Mouse (Mus musculus) layer of hippocampus, adult 11-12 months (tissue): ENCODE results near the gene Cdca5.

ENCODE experiments used
- DNase-seq: peaks from one replicate; pipeline ENCODE4 v3.0.0; 2022; ENCODE audit warnings: low spot score

Cdca5 gene

DNA sequence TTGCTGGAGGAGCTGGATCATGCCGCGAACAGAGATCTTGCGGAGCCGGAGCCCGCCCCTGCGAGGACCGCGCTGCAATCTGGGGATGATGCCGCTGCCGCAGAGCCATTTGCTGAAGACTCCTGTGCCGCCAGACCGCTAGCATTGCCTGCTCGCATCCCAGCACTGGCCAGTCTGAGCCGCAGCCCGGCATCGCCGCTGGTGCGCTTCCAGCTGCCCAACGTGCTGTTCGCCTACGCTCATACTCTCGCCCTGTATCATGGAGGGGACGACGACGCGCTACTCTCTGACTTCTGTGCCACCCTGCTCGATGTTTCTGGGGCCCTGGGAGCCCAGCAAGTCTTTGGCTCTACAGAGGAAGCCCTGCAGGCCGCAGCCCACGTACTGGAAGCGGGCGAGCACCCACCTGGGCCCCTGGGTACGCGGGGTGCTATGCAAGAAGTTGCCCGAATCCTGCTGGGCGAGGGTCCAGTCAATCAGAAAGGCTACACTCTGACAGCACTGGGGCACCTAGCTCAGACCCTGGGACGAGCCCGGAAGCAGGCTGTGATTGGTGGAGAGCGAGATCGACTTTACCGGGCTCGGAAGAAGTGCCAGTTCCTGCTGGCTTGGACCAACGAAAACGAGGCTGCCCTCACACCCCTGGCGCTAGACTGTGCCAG lies 23.0 kb upstream of the Cdca5 start:
- no peak for DNase-seq

DNA sequence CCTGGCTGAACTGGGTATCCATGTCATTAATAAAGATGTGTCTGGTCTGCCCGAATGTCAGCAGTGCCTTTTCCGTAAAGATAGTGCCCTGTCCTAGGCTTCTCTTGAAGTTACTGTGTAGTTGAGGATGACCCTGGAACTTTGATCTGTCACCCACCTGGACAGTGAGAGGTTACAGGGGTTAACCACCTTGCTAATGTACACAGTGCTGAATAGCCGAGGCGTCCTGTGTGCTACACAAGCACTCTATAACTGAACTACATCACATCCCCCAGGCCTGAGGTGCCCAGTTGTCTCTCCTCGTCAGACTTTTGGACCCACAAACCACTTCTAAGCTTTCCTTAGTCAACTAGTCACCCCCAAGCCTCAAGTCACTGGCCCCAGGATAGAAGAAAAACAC lies 22.4 kb upstream of the Cdca5 start:
- no peak for DNase-seq

DNA sequence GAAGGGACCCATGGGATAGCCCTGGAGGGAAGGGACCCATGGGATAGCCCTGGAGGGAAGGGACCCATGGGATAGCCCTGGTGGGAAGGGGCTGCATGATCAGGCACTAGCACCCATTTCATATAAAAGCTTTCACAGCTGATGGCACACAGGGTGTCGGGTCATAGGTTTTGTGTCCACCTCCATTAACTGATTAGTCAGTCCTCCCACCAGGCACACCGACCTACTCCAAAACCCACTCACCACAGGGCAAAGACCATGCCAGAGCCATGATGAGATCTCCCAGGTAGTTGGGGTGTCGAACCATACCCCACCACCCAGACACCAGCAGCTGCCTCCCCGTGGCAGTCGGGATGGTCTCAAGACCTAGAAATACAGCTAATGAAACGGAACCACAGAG lies 21.7 kb upstream of the Cdca5 start:
- DNase-seq, result no peak

DNA sequence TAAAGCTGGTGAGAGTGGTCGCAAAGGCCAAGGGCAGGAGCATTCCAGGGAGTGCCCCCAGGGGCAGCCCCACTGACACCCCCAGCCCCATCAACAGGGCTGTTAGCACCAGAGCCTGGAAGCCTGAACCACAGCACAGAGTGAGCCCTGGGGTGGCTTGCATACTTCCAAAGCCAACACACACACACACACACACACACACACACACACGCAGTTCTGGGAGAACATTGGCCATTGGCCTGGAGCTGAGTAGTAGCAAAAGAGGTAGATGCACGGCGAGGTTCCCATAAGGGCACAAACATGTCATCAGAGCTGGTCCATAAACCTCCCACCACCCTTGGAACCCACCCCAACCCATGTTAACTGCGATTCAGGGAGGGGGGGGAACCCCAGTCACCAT lies 18.2 kb upstream of the Cdca5 start:
- DNase-seq, result no peak

DNA sequence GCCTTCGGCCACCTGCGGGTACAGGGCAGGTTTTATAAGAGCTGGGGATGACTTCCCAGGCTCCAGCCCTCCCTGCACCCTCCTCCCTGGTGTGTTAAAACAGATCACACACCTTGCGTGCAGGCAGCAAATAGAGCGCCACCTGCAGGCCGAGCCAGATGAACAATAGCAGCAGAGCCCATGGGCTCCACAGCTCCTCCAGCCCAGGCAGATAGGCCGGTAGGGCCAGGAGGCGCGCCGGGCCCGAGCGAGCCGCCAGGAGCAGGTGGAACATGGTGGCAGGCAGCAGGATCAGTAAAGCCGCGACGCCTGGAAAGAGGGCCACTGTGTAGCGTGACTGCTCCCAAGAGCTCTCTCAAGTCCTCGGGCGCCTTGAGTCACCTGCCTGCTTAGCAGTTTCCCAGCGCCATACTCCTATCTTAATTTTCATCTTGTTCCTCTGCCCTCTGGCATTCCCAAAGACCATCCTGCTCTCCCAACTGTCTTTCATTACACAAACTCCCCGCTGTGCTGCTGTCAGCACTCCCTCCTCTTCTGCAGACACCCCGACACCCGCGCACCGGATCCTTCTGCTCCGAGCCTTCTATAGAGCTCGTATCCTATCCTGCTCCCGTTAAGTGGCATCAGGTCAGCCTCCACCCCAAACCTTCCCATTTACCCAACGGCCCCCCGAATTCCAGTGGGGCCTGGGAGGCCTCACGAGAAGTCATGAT lies 17.6 kb upstream of the Cdca5 start:
- DNase-seq, result peak; percentile 83

DNA sequence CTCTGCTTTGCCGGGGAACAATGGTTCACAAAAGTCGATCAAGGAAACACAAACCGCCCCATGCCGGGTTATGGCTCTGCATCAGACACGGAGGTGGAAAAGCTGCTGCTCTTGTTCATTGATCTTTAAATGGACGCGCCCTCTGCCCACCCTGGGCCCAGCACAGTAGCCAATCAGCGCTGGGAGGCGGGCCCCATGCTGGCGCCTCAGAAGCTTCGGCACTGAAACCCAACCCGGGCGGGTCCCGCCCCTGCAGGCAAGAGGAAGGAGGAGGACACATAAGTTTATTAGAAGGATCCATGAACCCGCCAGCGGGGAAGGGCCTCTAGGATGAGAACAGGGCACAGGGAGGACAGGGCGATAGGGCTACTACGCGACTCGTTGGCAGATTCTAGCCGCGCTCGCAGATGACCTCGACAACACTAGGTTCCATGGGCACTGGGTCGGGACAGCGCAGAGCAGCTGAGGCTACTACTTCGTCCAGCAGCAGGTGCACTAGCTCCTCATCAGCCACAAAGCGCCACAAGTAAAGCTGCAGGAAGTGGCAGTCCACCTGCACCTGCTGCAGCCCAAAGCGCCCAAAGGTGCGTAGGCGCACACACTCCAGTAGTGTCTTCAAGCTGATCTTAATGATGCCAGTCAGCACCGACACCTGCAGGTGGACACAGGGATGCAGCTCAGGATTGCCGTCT lies 16.9 kb upstream of the Cdca5 start, which contains the start of gene Tm7sf2:
Tm7sf2 (minus strand) TSS at position 650 of the 692 bp plus-strand sequence.
- DNase-seq, result peak; percentile 87

DNA sequence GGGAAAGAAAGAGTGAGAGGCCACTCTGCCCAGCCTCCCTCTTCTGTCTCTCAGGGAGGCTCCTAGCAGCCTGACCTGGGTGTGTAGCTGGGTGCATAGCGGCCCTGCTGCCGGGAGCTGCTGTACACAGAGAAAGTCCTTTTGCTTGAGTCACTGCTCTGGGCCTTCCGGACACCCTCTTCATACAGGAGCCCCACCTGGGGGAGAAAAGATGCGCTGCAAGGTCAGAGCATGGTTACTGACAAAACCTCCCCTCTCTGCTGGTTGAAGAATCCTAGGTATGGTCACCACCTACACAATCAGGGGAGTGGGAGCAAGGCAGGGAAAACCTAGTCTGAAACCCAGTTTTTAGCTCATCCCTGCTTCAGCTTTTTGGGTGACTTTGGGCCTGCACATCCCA lies 15.8 kb upstream of the Cdca5 start:
- DNase-seq, result no peak

DNA sequence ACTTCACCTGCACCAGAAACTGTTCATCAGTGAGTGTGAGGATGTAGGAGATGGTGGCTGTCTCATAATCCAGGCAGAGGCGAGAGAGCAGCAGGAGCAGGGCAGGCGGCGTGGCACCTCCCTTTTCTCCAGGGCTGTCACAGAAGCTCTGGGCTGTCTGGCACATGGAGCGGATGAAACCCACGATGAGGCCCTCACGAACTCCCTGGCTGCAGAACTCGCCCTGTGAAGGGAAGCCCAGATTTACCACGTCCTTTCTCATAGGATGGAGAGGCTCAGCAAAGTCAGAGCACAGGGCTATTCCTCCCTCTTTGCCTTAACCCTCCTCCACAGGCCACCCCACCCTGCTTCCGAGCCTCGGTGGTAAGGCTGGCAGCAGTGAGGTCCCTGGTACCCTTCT lies 14.9 kb upstream of the Cdca5 start:
- DNase-seq, result no peak

DNA sequence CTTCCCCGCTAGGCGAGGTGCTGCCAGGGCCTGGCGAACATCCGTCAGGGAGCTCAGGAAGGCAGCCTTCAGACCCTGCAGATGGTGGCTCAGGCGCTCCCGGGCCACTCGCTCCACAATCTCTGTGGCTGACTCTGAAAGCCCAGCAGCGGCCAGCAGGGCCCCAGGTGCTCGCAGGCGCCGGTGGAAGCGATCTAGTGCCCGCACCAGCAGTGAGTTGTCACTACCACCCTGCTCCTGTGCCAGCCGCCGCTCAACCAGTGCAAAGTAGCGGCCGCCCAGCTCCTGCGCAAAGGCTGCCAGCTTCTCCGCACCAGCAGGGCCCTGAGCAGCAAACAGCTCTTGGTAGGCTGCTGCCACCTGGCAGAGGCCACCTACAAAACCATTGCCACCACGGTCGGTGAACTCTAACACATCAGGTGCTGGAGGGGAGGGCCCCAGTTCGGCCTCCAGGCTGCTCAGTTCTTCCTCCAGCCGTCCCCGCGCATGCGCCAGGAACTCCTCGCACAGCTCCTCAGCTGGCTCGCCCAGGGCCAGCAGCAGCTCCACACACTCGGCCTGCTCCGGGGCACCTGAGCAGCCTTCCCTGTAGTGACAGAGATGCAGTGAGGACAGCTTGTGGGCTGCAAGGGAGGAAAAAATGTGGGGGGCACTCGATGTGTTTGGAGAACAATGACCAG lies 14.1 kb upstream of the Cdca5 start:
- no peak for DNase-seq

DNA sequence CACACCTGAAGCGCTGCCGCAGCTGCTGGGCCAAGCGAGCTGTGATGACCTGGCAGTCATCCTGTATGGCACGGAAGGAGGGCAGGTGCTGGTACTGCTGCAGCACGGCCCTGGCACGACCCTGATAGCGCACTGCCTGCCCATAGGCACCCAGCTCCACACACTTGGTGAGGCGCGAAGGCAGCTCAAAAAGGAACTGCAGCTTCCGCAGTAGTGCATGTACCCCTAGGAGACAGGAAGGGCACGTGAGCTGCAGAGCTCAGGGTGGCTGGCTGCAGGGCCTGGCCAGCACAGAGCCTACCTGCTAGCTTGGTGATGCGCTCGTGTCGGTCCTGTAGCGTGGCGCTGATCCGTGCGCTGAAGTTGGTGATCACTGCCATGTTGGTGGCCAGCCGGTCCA lies 13.5 kb upstream of the Cdca5 start:
- no peak for DNase-seq

DNA sequence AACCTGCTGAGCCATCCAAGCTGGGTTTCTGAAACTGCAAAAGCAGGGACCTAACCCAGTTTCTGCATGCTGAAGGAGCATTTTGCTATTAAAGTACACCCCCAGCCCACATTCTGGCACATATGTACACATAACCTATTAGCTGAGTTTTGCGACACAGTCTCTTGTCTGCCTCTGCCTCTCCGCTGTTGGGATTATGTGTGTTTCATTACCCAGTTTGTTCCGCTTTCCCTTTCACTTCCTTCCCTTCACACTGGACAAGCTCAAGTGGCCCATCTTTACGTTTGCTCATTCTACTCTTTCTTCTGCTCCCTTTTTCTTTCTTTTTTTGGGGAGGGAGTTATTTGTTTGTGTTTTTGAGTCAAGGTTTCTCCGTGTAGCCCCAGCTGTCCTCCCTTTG lies 10.9 kb upstream of the Cdca5 start:
- DNase-seq, result no peak

DNA sequence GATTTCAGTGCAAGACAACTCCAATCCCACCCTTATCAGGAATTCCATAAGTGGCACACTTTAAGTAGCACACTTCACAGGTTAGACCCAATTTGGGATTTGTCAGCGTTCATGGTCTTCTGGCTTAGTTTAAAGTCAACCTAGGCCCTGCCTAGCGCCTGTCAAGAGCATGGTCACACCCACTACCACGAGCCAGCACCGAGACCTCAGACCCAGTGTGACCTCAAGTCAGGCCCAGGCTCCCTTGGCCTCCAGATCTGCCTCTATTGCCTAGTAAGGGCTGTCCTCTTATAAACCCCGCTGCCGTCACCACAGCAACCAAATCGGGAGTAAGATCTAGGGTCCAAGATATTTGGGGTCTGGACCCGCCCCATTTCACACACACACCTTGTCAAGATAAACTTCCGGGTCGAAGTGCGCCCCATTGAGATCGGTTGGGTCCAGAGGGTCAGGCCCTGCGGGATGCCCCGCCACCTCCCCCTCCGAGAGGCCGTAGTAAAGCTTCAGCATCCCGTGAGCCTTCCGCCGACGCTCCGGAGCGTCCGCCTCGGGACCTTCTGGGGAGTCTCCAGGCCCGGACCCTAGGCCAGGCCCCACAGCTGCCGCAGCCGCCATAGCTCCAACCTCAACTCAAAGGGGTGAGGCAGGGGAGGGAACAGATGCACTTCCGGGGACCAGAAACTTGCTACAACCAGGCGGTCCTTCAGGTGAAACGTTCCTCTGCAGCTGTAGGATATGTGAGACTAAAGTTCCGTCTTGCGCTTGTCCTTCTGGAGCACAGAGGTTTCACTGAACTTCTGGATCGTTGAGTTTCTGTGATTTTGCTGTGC lies 8.0 kb upstream of the Cdca5 start, which contains the start of gene Vps51:
Vps51 (minus strand) TSS at position 668 of the 830 bp plus-strand sequence.
- peak; percentile 87 for DNase-seq

DNA sequence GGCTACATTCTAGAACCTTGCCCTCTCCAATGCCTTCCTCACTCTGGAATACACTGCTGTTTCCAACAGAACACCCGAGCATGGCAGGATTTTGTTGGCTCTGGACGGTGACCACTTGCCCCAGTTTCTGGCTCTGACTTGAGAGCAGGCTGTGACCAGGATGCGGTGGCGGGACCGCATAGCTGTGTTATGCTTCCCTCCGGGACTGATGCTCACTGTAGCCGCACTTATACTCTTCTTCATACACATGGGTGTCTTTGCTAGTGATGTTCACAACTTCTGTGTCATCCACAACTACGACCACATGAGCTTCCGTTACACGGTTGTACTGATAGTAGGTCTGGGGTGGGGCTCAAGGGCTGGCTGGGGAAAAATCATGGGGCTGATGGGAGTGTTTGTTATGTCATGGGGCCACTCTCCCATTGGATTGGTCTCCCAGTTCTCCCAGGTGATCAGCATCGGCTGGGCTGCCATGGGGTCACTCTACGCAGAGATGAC lies 4.8 kb upstream of the Cdca5 start, which contains the start of gene Tmem262:
Tmem262 (plus strand) TSS at position 51 of the 498 bp plus-strand sequence.
- DNase-seq, result no peak

DNA sequence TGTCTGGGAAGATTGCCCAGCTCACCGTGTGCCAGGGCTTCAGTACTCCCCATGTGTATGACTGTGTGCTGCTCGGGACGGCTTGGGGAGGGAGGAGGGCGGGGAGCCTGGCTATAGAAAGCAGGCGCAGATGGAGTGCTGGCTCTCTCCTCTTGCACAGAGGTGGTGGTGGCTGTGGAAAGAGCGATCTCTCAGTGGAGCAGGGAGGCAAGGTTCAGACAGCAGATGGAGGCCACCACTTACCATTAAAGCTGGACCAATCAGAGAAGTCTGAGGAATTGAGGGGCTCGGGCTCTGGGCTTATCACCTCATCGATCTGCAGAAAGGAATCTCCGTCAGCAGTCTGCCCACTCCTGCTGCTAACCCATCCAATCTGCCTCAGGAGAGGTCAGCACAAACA lies 2.6 kb upstream of the Cdca5 start, which contains the start of gene Gm28374:
Gm28374 (minus strand) TSS at position 101 of the 400 bp plus-strand sequence.
- DNase-seq, result no peak

DNA sequence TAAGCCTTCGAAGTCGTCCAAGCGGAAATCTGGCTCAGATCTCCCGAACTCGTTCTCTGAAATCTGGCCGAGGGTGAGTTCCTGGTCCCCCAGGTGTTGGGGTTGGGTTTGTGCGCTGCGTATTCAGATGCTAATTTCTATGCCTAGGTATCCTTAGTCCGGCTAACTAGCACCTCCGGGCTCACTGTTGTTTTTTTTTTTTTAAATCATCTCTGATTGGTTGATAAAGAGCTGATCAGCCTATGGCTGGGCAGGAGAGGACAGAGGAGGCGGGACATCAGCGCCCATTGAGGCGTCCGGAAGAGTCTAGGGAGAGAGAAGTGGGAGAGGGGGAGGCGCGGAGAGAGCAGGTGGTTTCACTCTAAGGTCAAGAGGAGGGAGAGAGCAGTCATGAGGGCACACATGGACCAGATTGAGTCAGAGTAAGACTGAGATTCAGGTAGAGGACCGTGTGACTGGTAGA lies 665 bp downstream of the Cdca5 start:
- no peak for DNase-seq

DNA sequence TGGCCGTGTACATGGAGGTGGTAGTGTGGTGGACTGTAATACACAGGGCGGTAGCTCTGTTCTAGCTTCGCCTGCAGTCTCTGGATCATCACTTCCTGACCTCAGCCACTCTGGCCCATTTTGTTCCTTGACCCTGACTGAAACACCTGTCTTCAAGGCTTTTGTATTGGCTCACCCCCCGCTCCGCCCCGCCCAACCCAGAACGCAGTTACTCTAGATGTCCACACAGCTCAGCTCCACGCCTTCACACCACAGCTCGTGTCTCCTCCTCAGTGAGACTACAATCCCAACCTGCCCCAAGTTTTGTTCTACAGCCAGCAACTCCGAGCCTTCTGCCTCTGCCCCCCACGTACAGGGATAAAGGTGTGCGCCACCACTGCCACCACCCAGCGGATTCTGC lies 4.1 kb downstream of the Cdca5 start:
- no peak for DNase-seq

DNA sequence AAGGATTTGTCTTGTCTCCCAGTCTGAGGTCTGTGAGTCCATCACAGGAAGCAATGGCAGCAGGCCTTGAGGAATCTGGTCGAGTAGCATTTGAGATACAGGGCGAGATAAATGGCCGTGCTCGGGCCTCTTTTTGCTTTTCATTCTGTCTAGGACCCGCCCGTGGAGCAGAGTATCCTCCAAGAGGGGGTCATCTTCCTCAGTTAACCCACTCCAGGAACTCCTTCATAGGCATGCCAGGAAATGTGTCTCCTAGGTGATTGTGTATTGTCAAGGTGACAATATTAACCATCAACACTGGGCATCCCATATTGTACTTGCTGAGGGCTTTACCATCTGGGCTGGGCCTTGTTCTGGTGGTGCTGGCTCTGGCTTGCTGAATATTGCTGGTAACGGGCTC lies 9.3 kb downstream of the Cdca5 start, which contains the start of gene AC131692.1:
AC131692.1 (plus strand) TSS at position 301 of the 400 bp plus-strand sequence.
- DNase-seq, result no peak

DNA sequence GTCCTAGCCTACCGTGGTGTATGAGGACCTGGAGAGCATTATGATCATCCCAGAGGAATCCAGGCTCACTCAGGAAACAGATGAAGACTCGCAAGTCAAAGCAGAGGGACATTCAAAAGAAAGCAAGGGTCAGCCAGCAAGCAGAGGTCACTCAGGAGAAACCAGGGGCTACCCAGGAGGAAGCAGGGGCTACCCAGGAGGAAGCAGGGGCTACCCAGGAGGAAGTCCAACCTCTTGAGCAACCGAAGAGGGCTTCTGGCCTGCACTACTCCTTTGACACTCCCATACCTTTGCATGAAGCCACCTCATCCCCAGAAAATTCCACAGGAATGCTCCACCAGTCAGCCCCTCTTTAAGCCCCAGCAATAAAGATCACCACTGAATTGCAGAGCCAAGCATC lies 13.1 kb downstream of the Cdca5 start:
- no peak for DNase-seq

DNA sequence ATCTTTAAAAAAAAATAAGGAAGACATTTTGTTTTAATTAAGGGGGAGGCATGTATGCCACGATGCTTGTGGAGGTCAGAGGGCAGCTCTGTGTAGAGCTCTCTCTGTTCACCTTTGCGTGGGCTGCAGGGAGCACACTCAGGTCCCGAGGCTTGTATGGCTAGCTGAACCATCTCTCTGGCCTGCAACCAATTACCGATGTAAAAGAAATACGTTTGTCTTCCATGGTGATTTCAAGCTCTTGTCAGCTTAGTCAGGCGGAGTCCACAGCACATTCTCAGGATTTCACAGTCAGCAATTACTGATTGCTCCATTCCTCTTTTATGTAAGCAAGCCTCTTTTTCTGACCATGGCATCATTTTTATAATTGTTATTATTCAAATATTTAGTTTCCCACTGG lies 16.4 kb downstream of the Cdca5 start:
- no peak for DNase-seq

DNA sequence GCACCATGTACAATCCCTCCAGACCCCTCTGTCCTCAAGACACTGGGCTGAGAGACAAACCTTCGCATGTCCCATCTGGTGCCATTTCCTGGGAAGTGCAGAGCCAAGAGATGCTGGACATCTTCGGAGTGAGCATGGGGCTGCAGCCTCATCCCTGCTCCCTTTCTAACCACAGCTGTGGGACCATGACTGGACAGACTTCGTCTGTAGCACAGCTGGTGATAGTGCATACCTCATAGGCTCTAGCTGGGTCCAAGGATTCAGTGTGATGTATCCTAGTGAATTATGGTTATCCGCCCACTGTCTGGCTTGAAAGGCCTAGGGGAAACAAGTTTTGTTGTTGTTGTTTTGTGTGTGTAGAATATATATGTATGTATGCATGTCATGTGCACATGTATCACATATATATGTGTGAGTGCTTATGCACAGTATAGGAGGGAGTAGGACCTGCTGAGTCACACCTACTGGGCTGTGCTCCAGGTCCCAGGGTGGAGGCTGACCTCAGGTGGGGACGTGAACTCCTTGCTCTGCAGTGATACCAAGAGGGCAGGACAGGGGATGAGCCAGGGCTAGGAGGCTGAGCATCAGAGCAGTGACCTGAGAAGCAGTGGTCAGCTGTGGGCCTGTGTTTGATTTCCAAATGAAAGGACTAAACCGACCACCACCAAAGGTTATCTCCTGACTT lies 17.5 kb downstream of the Cdca5 start:
- no peak for DNase-seq
